Mouse (Mus musculus) liver, embryonic 14.5 days (tissue): ENCODE results near the gene Fkbp14. TPM values are rescaled to one million over a fixed set of nuclear protein-coding genes. Genes with fewer than 3 reads are reported as not detected.

Experiments
- ATAC-seq: fragments of 200-750 bp; cut with Nextera tagmentation; 2 replicates; pipeline ENCODE4 v1.8.0; 2017; ENCODE audit warnings: moderate number of reproducible peaks, mild to moderate bottlenecking, moderate library complexity; ENCODE audit not compliant: insufficient read depth
- DNase-seq, 3 experiments: peaks; one replicate each; pipeline ENCODE4 v3.0.0-alpha.2; 2012 to 2013; ENCODE audit warnings: low read depth in 3 of 3, low spot score in 3 of 3
- H3K27ac ChIP-seq: fragments of 300-500 bp; sonication (generic); 2 replicates; pipeline ENCODE4 v1.5.1; 2014; ENCODE audit warnings: moderate library complexity, mild to moderate bottlenecking, control low read depth, inconsistent platforms
- H3K27me3 ChIP-seq: fragments of 300-500 bp; sonication (generic); 2 replicates; pipeline ENCODE4 v1.6.1; 2014; ENCODE audit warnings: mild to moderate bottlenecking, low read length, moderate library complexity; ENCODE audit not compliant: control insufficient read depth, insufficient read depth
- H3K36me3 ChIP-seq: fragments of 300-500 bp; sonication (generic); replicated peaks from 2 replicates; pipeline ENCODE4 v1.6.1; 2014; ENCODE audit warnings: low read depth; ENCODE audit not compliant: control insufficient read depth, insufficient read depth
- H3K4me1 ChIP-seq, 2 experiments: fragments of 200-500 bp in 1 of 2; fragments of 300-500 bp in 1 of 2; sonication (generic) in 1 of 2; replicated peaks; 2 replicates each; pipeline ENCODE4 v1.6.1; 2012 to 2014; ENCODE audit warnings: antibody characterized with exemption in 1 of 2, inconsistent platforms in 1 of 2, low read length in 1 of 2; ENCODE audit not compliant: control insufficient read depth in 2 of 2, insufficient read depth in 2 of 2
- H3K4me2 ChIP-seq: fragments of 300-500 bp; sonication (generic); 2 replicates; pipeline ENCODE4 v1.6.1; 2014; ENCODE audit warnings: low read depth, mild to moderate bottlenecking, control low read depth, moderate library complexity
- H3K4me3 ChIP-seq, 2 experiments: fragments of 200-500 bp in 1 of 2; fragments of 300-500 bp in 1 of 2; sonication (generic) in 1 of 2; 2 replicates each; pipeline ENCODE4 v1.5.1; 2012 to 2014; ENCODE audit warnings: low read depth in 2 of 2, low read length in 2 of 2, mild to moderate bottlenecking in 2 of 2, control low read depth in 1 of 2, inconsistent platforms in 1 of 2, moderate library complexity in 1 of 2; ENCODE audit not compliant: insufficient read depth in 1 of 2
- H3K9ac ChIP-seq: fragments of 300-500 bp; sonication (generic); replicated peaks from 2 replicates; pipeline ENCODE4 v1.6.1; 2014; ENCODE audit warnings: mild to moderate bottlenecking, control low read depth, moderate library complexity
- H3K9me3 ChIP-seq: fragments of 300-500 bp; sonication (generic); 2 replicates; pipeline ENCODE4 v1.6.1; 2016; ENCODE audit warnings: low read length, mixed read lengths; ENCODE audit not compliant: control insufficient read depth
- CTCF ChIP-seq: IDR thresholded peaks from 2 replicates; pipeline ENCODE4 v1.5.1; 2016; ENCODE audit warnings: antibody characterized with exemption, low read depth, control low read depth
- EP300 ChIP-seq: IDR thresholded peaks from 2 replicates; pipeline ENCODE4 v1.6.1; 2016; ENCODE audit warnings: antibody characterized with exemption, low read depth
- WGBS: fragments of 180-500 bp; shearing (Covaris S2); extraction: QIAGEN DNeasy Blood & Tissue Kit; methylation state at CpG from one replicate; pipeline ENCODE4 v1.1.7; 2014; ENCODE audit not compliant: insufficient replicate concordance; 5-methylcytosine and 5-hydroxymethylcytosine counted together
- polyA plus RNA-seq, 2 experiments: library from polyadenylated mRNA; depleted of rRNA in 1 of 2; stranded (reverse) in 1 of 2; unstranded in 1 of 2; fragments of >200 nt; fragmentation: Nextera tagmentation in 1 of 2; extraction: Ambion mirVana in 1 of 2; gene quantifications; 2 replicates each; pipeline versions ENCODE4 v1.2.1 to v1.2.3; 2012 to 2014

Gene Fkbp14
- polyA plus RNA-seq, 2 experiments, result 3.5 to 4.0 TPM

DNA sequence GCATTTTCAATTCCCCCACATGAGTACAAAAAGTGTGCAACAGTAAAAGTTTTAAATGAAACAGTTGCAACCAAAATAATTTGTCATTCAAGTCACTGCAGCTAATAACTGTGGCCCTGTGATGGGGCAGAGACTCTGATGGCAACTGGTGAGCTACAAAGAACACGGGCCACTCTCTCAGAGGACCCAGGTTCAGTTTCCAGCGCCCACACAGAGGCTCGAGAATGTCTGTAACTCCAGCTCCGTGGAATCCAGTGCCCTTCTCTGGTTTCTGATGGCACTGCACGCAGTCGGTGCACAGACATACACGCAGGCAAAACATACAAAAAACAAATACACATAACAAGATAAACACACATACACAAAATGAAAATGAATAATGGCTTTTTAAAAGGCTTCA lies 39.4 kb downstream of the Fkbp14 start:
- DNase-seq (no peak), ATAC-seq (no peak)
- H3K4me3 ChIP-seq, result no peak overlapping the region
- no peak overlapping the region for H3K27ac ChIP-seq
- no peaks in the 10 kb centered on the region for H3K27me3 ChIP-seq
- TF ChIP-seq EP300, result no peak
- no peak for TF ChIP-seq CTCF
- H3K4me2 ChIP-seq, result no peak overlapping the region
- H3K36me3 ChIP-seq, result no peaks in the 10 kb centered on the region
- H3K9me3 ChIP-seq, result no peaks in the 10 kb centered on the region
- no peak overlapping the region for H3K9ac ChIP-seq
- WGBS, result 66% methylated on average over 7 of the region's 7 CpGs
- H3K4me1 ChIP-seq, result no peaks in the 10 kb centered on the region

DNA sequence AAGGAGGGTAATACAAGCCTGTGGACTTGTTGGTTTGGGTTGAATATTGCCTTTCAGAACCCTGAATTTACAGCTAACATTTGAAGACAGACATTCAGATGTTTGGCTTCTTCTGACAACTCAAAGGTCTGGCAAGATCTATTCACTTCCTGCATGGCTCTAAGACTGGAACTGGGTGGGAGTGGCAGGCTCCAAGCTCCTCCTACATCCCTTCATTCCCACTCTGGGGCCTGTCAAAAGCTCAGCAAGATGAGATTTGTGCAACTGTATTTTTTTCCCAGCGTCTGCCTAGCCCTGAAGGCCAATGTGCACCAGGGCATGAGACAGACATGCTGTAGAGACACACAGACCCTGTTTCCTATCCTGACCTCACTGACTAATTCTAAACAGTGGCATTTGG lies 41.3 kb downstream of the Fkbp14 start:
- 56% methylated on average over 1 of the region's 1 CpGs for WGBS
- no peak for ATAC-seq
- H3K4me2 ChIP-seq, result no peak overlapping the region
- H3K27me3 ChIP-seq, result no peaks in the 10 kb centered on the region
- no peaks in the 10 kb centered on the region for H3K9me3 ChIP-seq
- H3K27ac ChIP-seq, result no peak overlapping the region
- no peak for TF ChIP-seq CTCF
- no peak for TF ChIP-seq EP300
- no peak for DNase-seq
- no peaks in the 10 kb centered on the region for H3K36me3 ChIP-seq
- no peak overlapping the region for H3K4me3 ChIP-seq
- no peak overlapping the region for H3K9ac ChIP-seq
- H3K4me1 ChIP-seq, result no peaks in the 10 kb centered on the region

DNA sequence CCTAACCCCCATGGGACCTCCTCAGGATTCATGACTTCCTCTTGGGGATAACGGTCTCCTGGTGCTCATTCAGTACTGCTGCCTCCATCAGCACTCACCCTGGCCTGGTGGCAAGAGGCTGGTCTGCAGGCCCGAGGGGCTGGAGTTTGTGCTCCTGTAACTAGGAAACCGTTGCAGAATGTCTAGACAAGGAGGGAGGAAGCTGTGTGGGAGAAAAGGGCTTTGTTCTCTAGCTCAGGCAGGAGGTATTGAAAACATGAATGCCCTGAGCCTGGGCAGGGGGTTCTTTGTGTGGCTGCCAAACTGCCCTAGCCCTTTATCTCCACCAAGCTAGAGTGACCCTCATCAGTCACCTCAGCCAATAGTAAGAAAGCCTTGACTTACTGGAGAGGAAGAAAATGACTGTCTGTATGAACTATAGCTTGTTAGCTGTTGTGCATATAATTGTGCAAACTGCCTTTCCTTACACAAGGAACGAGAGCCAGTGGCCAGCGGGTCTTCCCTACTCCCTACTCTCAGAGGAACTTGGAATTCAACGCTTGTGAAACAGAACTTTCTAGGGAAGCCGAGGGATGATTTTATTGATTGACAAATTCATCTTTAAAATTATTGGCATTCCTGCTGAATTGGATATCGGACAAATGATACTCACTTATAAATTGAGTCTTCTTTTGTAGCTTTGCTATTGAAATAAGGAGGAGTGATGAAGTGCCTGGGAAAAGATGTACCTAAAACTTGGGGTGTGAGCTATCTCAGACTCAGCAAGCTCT lies 42.6 kb downstream of the Fkbp14 start:
- DNase-seq (no peak), ATAC-seq (no peak)
- Histone ChIP-seq H3K4me3 (no peak overlapping the region), H3K36me3 (no peaks in the 10 kb centered on the region), H3K27ac (no peak overlapping the region), H3K27me3 (no peaks in the 10 kb centered on the region), H3K4me2 (no peak overlapping the region), H3K4me1 (no peaks in the 10 kb centered on the region), H3K9ac (no peak overlapping the region), H3K9me3 (no peaks in the 10 kb centered on the region)
- TF ChIP-seq CTCF, result no peak
- TF ChIP-seq EP300, result no peak
- WGBS, result 53% methylated on average over 8 of the region's 8 CpGs

GRCm38 (mm10) chr6:54553632-54554031 lies 43.5 kb downstream of the Fkbp14 start:
- ATAC-seq (no peak), DNase-seq (no peak)
- TF ChIP-seq CTCF (no peak), EP300 (no peak)
- no peak overlapping the region for H3K4me3 ChIP-seq
- 61% methylated on average over 2 of the region's 2 CpGs for WGBS
- no peak overlapping the region for H3K4me2 ChIP-seq
- no peaks in the 10 kb centered on the region for H3K27me3 ChIP-seq
- H3K9ac ChIP-seq, result no peak overlapping the region
- H3K27ac ChIP-seq, result no peak overlapping the region
- H3K4me1 ChIP-seq, result no peaks in the 10 kb centered on the region
- no peaks in the 10 kb centered on the region for H3K9me3 ChIP-seq
- H3K36me3 ChIP-seq, result no peaks in the 10 kb centered on the region

DNA sequence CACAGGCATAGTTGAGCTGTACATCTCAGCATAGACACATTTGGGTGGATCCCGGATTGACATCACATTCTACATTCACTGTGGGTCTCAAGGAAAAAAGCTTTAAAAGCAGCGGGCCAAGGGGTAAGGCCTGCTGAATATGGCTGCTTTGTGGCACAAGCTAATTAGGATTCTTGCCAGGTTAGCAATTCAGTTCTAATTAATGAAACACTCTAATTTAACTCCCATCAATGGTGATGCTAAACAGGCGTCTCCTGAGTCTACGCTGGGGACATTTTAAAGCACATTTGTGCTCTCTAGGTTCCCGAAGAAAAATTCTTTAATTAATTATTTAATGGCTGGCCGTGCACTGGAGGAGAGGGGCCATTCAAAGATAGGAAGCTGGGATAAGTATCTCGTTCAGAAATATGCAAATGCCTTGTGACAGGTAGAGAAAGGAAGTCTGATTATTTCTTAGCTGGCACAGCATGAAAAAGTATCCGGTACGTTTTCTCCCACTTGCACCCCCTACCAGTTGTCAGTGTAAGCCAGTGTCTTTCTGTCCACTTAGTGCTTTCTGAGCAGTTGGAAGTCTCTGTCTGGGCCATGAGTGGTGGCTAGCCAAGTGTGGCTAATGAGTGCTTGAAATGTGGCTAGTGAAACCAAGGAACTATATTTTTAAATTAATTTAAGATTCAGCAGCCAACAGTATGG lies 44.2 kb downstream of the Fkbp14 start:
- ATAC-seq, result no peak
- H3K9ac ChIP-seq, result no peak overlapping the region
- no peak for DNase-seq
- no peaks in the 10 kb centered on the region for H3K27me3 ChIP-seq
- no peak overlapping the region for H3K4me2 ChIP-seq
- no peaks in the 10 kb centered on the region for H3K4me1 ChIP-seq
- H3K9me3 ChIP-seq, result no peaks in the 10 kb centered on the region
- H3K36me3 ChIP-seq, result no peaks in the 10 kb centered on the region
- H3K27ac ChIP-seq, result no peak overlapping the region
- 60% methylated on average over 9 of the region's 9 CpGs for WGBS
- no peak for TF ChIP-seq CTCF
- TF ChIP-seq EP300, result no peak
- no peak overlapping the region for H3K4me3 ChIP-seq
